Mouse (Mus musculus) C2C12 (cell line): Measurements from ENCODE around the gene Gapdh. TPM values are rescaled to one million over a fixed set of nuclear protein-coding genes. Genes with fewer than 3 reads are reported as not detected.
A peak's percentile ranks its signal among the peaks of the same experiment; 100 is the strongest.

ENCODE experiments used
- H3K27me3 ChIP-seq: one replicate; pipeline ENCODE4 v1.6.1; 2011; ENCODE audit not compliant: control insufficient read depth, insufficient read depth, insufficient read length
- H3K36me3 ChIP-seq: one replicate; pipeline ENCODE4 v1.6.1; 2011; ENCODE audit not compliant: control insufficient read depth, insufficient read depth
- H3K4me3 ChIP-seq: one replicate; pipeline ENCODE4 v1.5.1; 2011; ENCODE audit warnings: mild to moderate bottlenecking, control low read depth; ENCODE audit not compliant: poor library complexity, insufficient read depth, severe bottlenecking
- H3K79me2 ChIP-seq: one replicate; pipeline ENCODE4 v1.6.1; 2011; ENCODE audit not compliant: control insufficient read depth, insufficient read depth
- H3K79me3 ChIP-seq: one replicate; pipeline ENCODE4 v1.6.1; 2011; ENCODE audit warnings: low read depth, control low read depth
- H3ac ChIP-seq: one replicate; pipeline ENCODE3; 2011; ENCODE audit warnings: low read depth; ENCODE audit not compliant: control insufficient read depth, insufficient read length
- CEBPB ChIP-seq: IDR thresholded peaks from one replicate; pipeline ENCODE4 v1.6.1; 2011; ENCODE audit warnings: low read depth, mild to moderate bottlenecking, control low read depth, moderate library complexity
- CTCF ChIP-seq: IDR thresholded peaks from one replicate; pipeline ENCODE4 v1.5.1; 2011; ENCODE audit not compliant: control insufficient read depth, insufficient read depth, insufficient read length
- FOSL1 ChIP-seq: IDR thresholded peaks from one replicate; pipeline ENCODE4 v1.8.0; 2011; ENCODE audit warnings: mild to moderate bottlenecking, low read length; ENCODE audit not compliant: poor library complexity, insufficient read depth, severe bottlenecking
- MAX ChIP-seq: IDR thresholded peaks from one replicate; pipeline ENCODE4 v1.6.1; 2011; ENCODE audit warnings: mild to moderate bottlenecking, control low read depth
- MYOD1 ChIP-seq: IDR thresholded peaks from one replicate; pipeline ENCODE4 v1.6.1; 2011; ENCODE audit warnings: low read depth; ENCODE audit not compliant: control insufficient read depth, insufficient read length
- MYOG ChIP-seq: IDR thresholded peaks from one replicate; pipeline ENCODE4 v1.6.1; 2011; ENCODE audit not compliant: control insufficient read depth, insufficient read length; ENCODE audit errors: extremely low read depth
- USF1 ChIP-seq: IDR thresholded peaks from one replicate; pipeline ENCODE4 v1.6.1; 2011; ENCODE audit warnings: low read depth, mild to moderate bottlenecking, control low read depth, moderate library complexity
- polyA plus RNA-seq: library from polyadenylated mRNA; unstranded; fragments of >200 nt; fragmentation: generic; extraction: Trizol; gene quantifications from one replicate; pipeline ENCODE4 v1.2.1, GENCODE M21; 2012; ENCODE audit warnings: missing spikeins

The Gapdh gene
- polyA plus RNA-seq, 1 experiment: 7,334 TPM

GRCm38 (mm10) chr6:125149569-125149950 lies 16.7 kb downstream of the Gapdh start:
- H3K27me3 ChIP-seq: no peaks in the 10 kb centered on the region
- H3K4me3 ChIP-seq: no peak overlapping the region
- H3ac ChIP-seq: no peak overlapping the region
- peaks cover 16% of the 10 kb centered on the region for H3K36me3 ChIP-seq
- H3K79me3 ChIP-seq: peaks cover 10% of the 10 kb centered on the region
- H3K79me2 ChIP-seq: peaks cover 34% of the 10 kb centered on the region
- no peak for TF ChIP-seq CEBPB
- no peak for TF ChIP-seq USF1
- no peak for TF ChIP-seq MAX
- TF ChIP-seq FOSL1: no peak
- TF ChIP-seq CTCF: no peak
- no peak for TF ChIP-seq MYOD1
- no peak for TF ChIP-seq MYOG

- Histone ChIP-seq H3K79me2 (peaks cover 34% of the 10 kb centered on the region), H3K27me3 (no peaks in the 10 kb centered on the region), H3ac (peak overlapping the region; percentile 55), H3K36me3 (peaks cover 18% of the 10 kb centered on the region), H3K4me3 (peak overlapping the region; percentile 7), H3K79me3 (peaks cover 10% of the 10 kb centered on the region)
- peak; percentile 41 for TF ChIP-seq MYOD1
- no peak for TF ChIP-seq MYOG
- TF ChIP-seq USF1: no peak
Measured at GRCm38 (mm10) chr6:125148926-125149568, 17.2 kb downstream of the Gapdh start.

- H3K79me3 ChIP-seq: peaks cover 10% of the 10 kb centered on the region
- H3K36me3 ChIP-seq: peaks cover 20% of the 10 kb centered on the region
- no peak overlapping the region for H3K4me3 ChIP-seq
- H3K79me2 ChIP-seq: peaks cover 34% of the 10 kb centered on the region
- H3K27me3 ChIP-seq: no peaks in the 10 kb centered on the region
- TF ChIP-seq CEBPB (no peak), MYOD1 (peak; percentile 54), FOSL1 (no peak), CTCF (no peak), MYOG (no peak), USF1 (no peak), MAX (no peak)
- H3ac ChIP-seq: peak overlapping the region; percentile 55
Measured at GRCm38 (mm10) chr6:125148251-125148925, 17.9 kb downstream of the Gapdh start.

GRCm38 (mm10) chr6:125147329-125147728 lies 18.9 kb downstream of the Gapdh start:
- Histone ChIP-seq H3K27me3 (no peaks in the 10 kb centered on the region), H3ac (no peak overlapping the region), H3K79me2 (peaks cover 34% of the 10 kb centered on the region), H3K79me3 (peaks cover 10% of the 10 kb centered on the region), H3K4me3 (no peak overlapping the region), H3K36me3 (peaks cover 21% of the 10 kb centered on the region)
- no peak for TF ChIP-seq CEBPB
- peak; percentile 84 for TF ChIP-seq MYOD1

GRCm38 (mm10) chr6:125146797-125147196 lies 19.5 kb downstream of the Gapdh start:
- Histone ChIP-seq H3K79me2 (peaks cover 34% of the 10 kb centered on the region), H3K36me3 (peaks cover 26% of the 10 kb centered on the region), H3K4me3 (no peak overlapping the region), H3ac (peak overlapping the region; percentile 29), H3K27me3 (no peaks in the 10 kb centered on the region), H3K79me3 (peaks cover 10% of the 10 kb centered on the region)
- no peak for TF ChIP-seq USF1
- no peak for TF ChIP-seq FOSL1
- TF ChIP-seq MYOD1: no peak
- TF ChIP-seq MYOG: no peak
- TF ChIP-seq MAX: no peak
- TF ChIP-seq CEBPB: no peak
- TF ChIP-seq CTCF: no peak

GRCm38 (mm10) chr6:125146148-125146547 lies 20.1 kb downstream of the Gapdh start:
- Histone ChIP-seq H3K79me2 (peaks cover 34% of the 10 kb centered on the region), H3K36me3 (peaks cover 29% of the 10 kb centered on the region), H3ac (peak overlapping the region; percentile 70), H3K4me3 (peak overlapping the region; percentile 55), H3K27me3 (no peaks in the 10 kb centered on the region), H3K79me3 (peaks cover 10% of the 10 kb centered on the region)
- TF ChIP-seq MAX (no peak), CEBPB (no peak), CTCF (no peak), FOSL1 (no peak), MYOG (no peak), MYOD1 (no peak), USF1 (no peak)
